24 mouse cellular contexts compared by ENCODE assay signal in the genomic region with DNA sequence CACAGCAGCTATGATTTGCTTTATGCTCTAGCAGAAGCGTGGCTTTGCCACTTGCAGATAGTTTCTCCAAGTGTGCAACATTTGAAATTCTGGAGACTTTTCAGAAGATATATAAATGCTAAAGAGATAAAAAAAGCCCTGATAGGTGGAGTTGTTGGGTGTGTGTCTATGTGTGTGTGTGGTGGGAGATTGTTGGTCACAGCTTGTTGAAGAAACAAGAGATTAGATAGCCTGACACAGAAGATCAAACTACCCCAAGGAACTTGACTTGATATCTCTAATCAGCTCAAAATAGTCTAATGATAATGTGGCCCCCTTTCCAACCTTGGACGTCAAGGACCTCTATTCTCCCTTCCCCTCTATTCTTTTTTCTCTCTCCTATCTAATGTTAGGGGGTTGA. TPM values are rescaled to one million over a fixed set of nuclear protein-coding genes. Genes with fewer than 3 reads are reported as not detected.
DNase-seq lines count a peak whose midpoint lies in the region; ATAC-seq and TF ChIP-seq lines count a peak whose summit lies in the region.
"Had no signal": no experiment of that assay in that cellular context is flagged by ENCODE, and none has a peak within 500 bp of the region (broad histone marks: within the 10 kb centered on the region; RNA-seq: fewer than 3 reads in every experiment).

No protein-coding gene starts in this region.

- H3K9me3 ChIP-seq in intestine, embryonic 14.5 days (ENCODE audit: control insufficient read depth, low read length), result peaks cover 12% of the 10 kb centered on the region
- no peaks in the 10 kb centered on the region for H3K9me3 ChIP-seq in intestine, postnatal 0 days (ENCODE audit: control insufficient read depth)
- H3K9me3 ChIP-seq in G1E (replicated peaks), result 0 out of 2 replicates have a peak, but pooled peaks cover 2% of the 10 kb centered on the region
- no peaks in the 10 kb centered on the region for H3K9me3 ChIP-seq in liver, embryonic 14.5 days (ENCODE audit: control insufficient read depth, low read length)
- H3K9me3 ChIP-seq: heart, embryonic 15.5 days had no signal

- no peak overlapping the region for H3K4me2 ChIP-seq in intestine, embryonic 14.5 days (ENCODE audit: low read length)
- no peak overlapping the region for H3K4me2 ChIP-seq in intestine, postnatal 0 days (replicated peaks; ENCODE audit: low read depth)
- H3K4me2 ChIP-seq in liver, embryonic 14.5 days (ENCODE audit: low read depth), result no peak overlapping the region; the same call in 1 of the 2 replicates
- H3K4me2 ChIP-seq: embryonic facial prominence, embryonic 13.5 days; forebrain, embryonic 12.5 days; heart, embryonic 11.5 days; heart, embryonic 15.5 days; hindbrain, embryonic 14.5 days had no signal

- H3K4me3 ChIP-seq in intestine, embryonic 14.5 days (ENCODE audit: low read depth, low read length), result no peak overlapping the region
- H3K4me3 ChIP-seq in intestine, postnatal 0 days (ENCODE audit: low read depth, low read length), result no peak overlapping the region
- H3K4me3 ChIP-seq in G1E (ENCODE audit: low read depth, low read length), result no peak overlapping the region
- H3K4me3 ChIP-seq in liver, embryonic 14.5 days (ENCODE audit: insufficient read depth in 1 of 2, low read depth in 2 of 2, low read length in 2 of 2), result no peak overlapping the region
- H3K4me3 ChIP-seq: embryonic facial prominence, embryonic 13.5 days; forebrain, embryonic 12.5 days; heart, adult 2 months; heart, embryonic 15.5 days had no signal

- TF ChIP-seq EP300 in liver, embryonic 14.5 days (IDR thresholded peaks at IDR 0.05; ENCODE audit: low read depth), result no peak; the same call in 1 of the 2 replicates

- no peak overlapping the region for H3K27ac ChIP-seq in intestine, embryonic 14.5 days (ENCODE audit: low read depth)
- H3K27ac ChIP-seq in intestine, postnatal 0 days (ENCODE audit: low read depth, low read length), result no peak overlapping the region
- peak overlapping the region; percentile 10; the same call in 1 of the 2 replicates for H3K27ac ChIP-seq in liver, embryonic 14.5 days
- H3K27ac ChIP-seq: embryonic facial prominence, embryonic 13.5 days; forebrain, embryonic 12.5 days; heart, adult 2 months; heart, embryonic 15.5 days; hindbrain, embryonic 14.5 days had no signal

- no peaks in the 10 kb centered on the region for H3K27me3 ChIP-seq in intestine, embryonic 14.5 days (replicated peaks; ENCODE audit: control insufficient read depth, insufficient read depth, low read length)
- no peaks in the 10 kb centered on the region for H3K27me3 ChIP-seq in intestine, postnatal 0 days (replicated peaks; ENCODE audit: control insufficient read depth, insufficient read depth, low read length)
- no peaks in the 10 kb centered on the region for H3K27me3 ChIP-seq in G1E (ENCODE audit: insufficient read depth, low read length)
- H3K27me3 ChIP-seq in liver, embryonic 14.5 days (ENCODE audit: control insufficient read depth, insufficient read depth, low read length), result no peaks in the 10 kb centered on the region
- H3K27me3 ChIP-seq: embryonic facial prominence, embryonic 13.5 days; forebrain, embryonic 12.5 days; heart, embryonic 15.5 days; Patski had no signal

- TF ChIP-seq CTCF in intestine, postnatal 0 days (IDR thresholded peaks at IDR 0.05; ENCODE audit: low read depth), result no peak
- no peak for TF ChIP-seq CTCF in G1E (IDR thresholded peaks at IDR 0.05; ENCODE audit: low read depth, low read length)
- TF ChIP-seq CTCF in liver, embryonic 14.5 days (IDR thresholded peaks at IDR 0.05; ENCODE audit: low read depth), result no peak

- H3K4me1 ChIP-seq in intestine, embryonic 14.5 days (replicated peaks; ENCODE audit: control insufficient read depth, insufficient read depth, low read length), result 0 out of 2 replicates have a peak, but pooled peaks cover 8% of the 10 kb centered on the region
- H3K4me1 ChIP-seq in intestine, postnatal 0 days (replicated peaks; ENCODE audit: control insufficient read depth, insufficient read depth, low read length), result peaks cover 10% of the 10 kb centered on the region; the same call in 1 of the 2 replicates
- peaks cover 26% of the 10 kb centered on the region for H3K4me1 ChIP-seq in G1E (ENCODE audit: insufficient read depth, low read depth, low read length)
- H3K4me1 ChIP-seq in liver, embryonic 14.5 days (replicated peaks; ENCODE audit: control insufficient read depth in 2 of 2, insufficient read depth in 2 of 2, low read length in 1 of 2), result peaks cover 6 to 24% of the 10 kb centered on the region in 2 experiments

- no peak overlapping the region for H3K9ac ChIP-seq in intestine, embryonic 14.5 days (ENCODE audit: low read length)
- no peak overlapping the region for H3K9ac ChIP-seq in intestine, postnatal 0 days (ENCODE audit: low read depth, low read length)
- H3K9ac ChIP-seq in liver, embryonic 14.5 days (replicated peaks), result no peak overlapping the region; the same call in 1 of the 2 replicates
- H3K9ac ChIP-seq: embryonic facial prominence, embryonic 13.5 days; forebrain, embryonic 12.5 days; forebrain, postnatal 0 days; heart, embryonic 15.5 days; hindbrain, embryonic 14.5 days had no signal

- peaks cover 88% of the 10 kb centered on the region for H3K36me3 ChIP-seq in intestine, embryonic 14.5 days (ENCODE audit: control insufficient read depth, insufficient read depth, low read length)
- peaks cover 24% of the 10 kb centered on the region for H3K36me3 ChIP-seq in intestine, postnatal 0 days (ENCODE audit: control insufficient read depth, insufficient read depth)
- H3K36me3 ChIP-seq in G1E (replicated peaks), result peaks cover 72% of the 10 kb centered on the region
- H3K36me3 ChIP-seq in liver, embryonic 14.5 days (replicated peaks; ENCODE audit: control insufficient read depth, insufficient read depth, low read depth), result peaks cover 44% of the 10 kb centered on the region

- ATAC-seq in intestine, embryonic 14.5 days (replicated peaks; ENCODE audit: low FRiP score, low TSS enrichment, low read depth), result no peak
- ATAC-seq in intestine, postnatal 0 days, result no peak
- ATAC-seq in G1E (ENCODE audit: extremely low read depth, insufficient number of reproducible peaks, low FRiP score, poor library complexity, severe bottlenecking), result peak; percentile 22; the same call in 1 of the 2 replicates
- ATAC-seq in liver, embryonic 14.5 days (ENCODE audit: insufficient read depth), result peak; percentile 64; the same call in 1 of the 2 replicates
- ATAC-seq in megakaryocyte-erythroid progenitor cell, adult 5-6 weeks (replicated peaks; ENCODE audit: low FRiP score, low TSS enrichment, poor library complexity, severe bottlenecking), result peak; percentile 65; the same call in 1 of the 2 replicates
- ATAC-seq: activated CD4-positive, CD25-positive, alpha-beta regulatory T cell, adult 4 months; CD4-positive, CD25-positive, alpha-beta regulatory T cell, adult 4 months; forebrain, postnatal 0 days; Patski had no signal

- peak; percentile 47 for DNase-seq in intestine, embryonic 14.5 days (ENCODE audit: low spot score)
- no peak for DNase-seq in G1E (ENCODE audit: low spot score)
- DNase-seq in liver, embryonic 14.5 days (ENCODE audit: low read depth in 3 of 3, low spot score in 3 of 3), result no peak
- DNase-seq in layer of hippocampus, adult 11-12 months (ENCODE audit: low spot score), result no peak
- DNase-seq in testis, postnatal 10 days (ENCODE audit: low spot score), result no peak
- DNase-seq: adrenal gland, postnatal 14 days; B cell, adult 2 months; cerebellum, adult 18-20 months; cerebellum, adult 9-11 months; cerebellum, postnatal 36 days; forebrain, postnatal 0 days; gastrocnemius, postnatal 14 days; heart, adult 2 months; heart, postnatal 14 days had no signal

- WGBS in intestine, embryonic 14.5 days, result 92% methylated on average over 2 of the region's 2 CpGs
- 75% methylated on average over 2 of the region's 2 CpGs for WGBS in intestine, postnatal 0 days
- 35% methylated on average over 2 of the region's 2 CpGs for WGBS in liver, embryonic 14.5 days (ENCODE audit: insufficient replicate concordance)

RNA-seq across cellular contexts. Expression of a gene that starts 6.8 kb away (rescaled TPM):
- polyA plus RNA-seq in intestine, embryonic 14.5 days (2014; fragmentation: Nextera tagmentation; extraction: Ambion mirVana), result 715 and 798 TPM in 2 replicates
- polyA plus RNA-seq in intestine, postnatal 0 days (2015; fragmentation: Nextera tagmentation; extraction: Ambion mirVana), result 235 TPM in 2 replicates
- total RNA-seq in G1E (2014; fragmentation: Nextera tagmentation) (157 and 164 TPM in 2 replicates), G1E (2017) (158 and 170 TPM in 2 replicates)
- polyA plus RNA-seq in G1E (2012), result 97.6 and 114 TPM in 2 replicates
- polyA plus RNA-seq in liver, embryonic 14.5 days (2012; rRNA removed), result 54.9 and 74.0 TPM in 2 replicates
- 202 and 210 TPM in 2 replicates for polyA plus RNA-seq in liver, embryonic 14.5 days (2014; fragmentation: Nextera tagmentation; extraction: Ambion mirVana)
- 167 and 196 TPM in 2 replicates for total RNA-seq in megakaryocyte-erythroid progenitor cell, adult 5-6 weeks (2014; fragmentation: Nextera tagmentation)
- total RNA-seq in megakaryocyte-erythroid progenitor cell, adult 5-6 weeks (2017), result 182 and 215 TPM in 2 replicates

RNA-seq across cellular contexts. Expression of a gene that starts 37.2 kb away (rescaled TPM):
- 33.3 and 35.1 TPM in 2 replicates for polyA plus RNA-seq in intestine, embryonic 14.5 days (2014; fragmentation: Nextera tagmentation; extraction: Ambion mirVana)
- polyA plus RNA-seq in intestine, postnatal 0 days (2015; fragmentation: Nextera tagmentation; extraction: Ambion mirVana), result 11.2 and 11.8 TPM in 2 replicates
- total RNA-seq in G1E (2014; fragmentation: Nextera tagmentation), result 21.1 and 38.2 TPM in 2 replicates
- total RNA-seq in G1E (2017), result 37.7 and 43.1 TPM in 2 replicates
- 20.4 and 22.4 TPM in 2 replicates for polyA plus RNA-seq in G1E (2012)
- 6.2 and 9.4 TPM in 2 replicates for polyA plus RNA-seq in liver, embryonic 14.5 days (2012; rRNA removed)
- polyA plus RNA-seq in liver, embryonic 14.5 days (2014; fragmentation: Nextera tagmentation; extraction: Ambion mirVana), result 14.0 and 16.9 TPM in 2 replicates
- 41.1 and 43.1 TPM in 2 replicates for total RNA-seq in megakaryocyte-erythroid progenitor cell, adult 5-6 weeks (2014; fragmentation: Nextera tagmentation)
- total RNA-seq in megakaryocyte-erythroid progenitor cell, adult 5-6 weeks (2017), result 47.5 and 52.2 TPM in 2 replicates

Comparison
In these comparisons a context has a peak if more than half of its experiments do, and no peak if none do; other contexts are left out.
1. ATAC-seq: peak in G1E (single experiment), liver, embryonic 14.5 days (single experiment) and megakaryocyte-erythroid progenitor cell, adult 5-6 weeks (single experiment); none in intestine, embryonic 14.5 days (single experiment) and intestine, postnatal 0 days (single experiment).